Mouse (Mus musculus) neural tube, embryonic 10.5 days (tissue): ENCODE measurements around the gene Atxn7.
"Not testable (repeated sequence)": the region's sequence is repeated elsewhere in the genome, so short reads cannot be mapped to it uniquely, and the experiment has no call there.

ENCODE experiments used
- DNase-seq: peaks from one replicate; pipeline ENCODE4 v3.0.0-alpha.2; 2017; ENCODE audit warnings: low spot score; ENCODE audit errors: extremely low spot score

Gene Atxn7

DNA sequence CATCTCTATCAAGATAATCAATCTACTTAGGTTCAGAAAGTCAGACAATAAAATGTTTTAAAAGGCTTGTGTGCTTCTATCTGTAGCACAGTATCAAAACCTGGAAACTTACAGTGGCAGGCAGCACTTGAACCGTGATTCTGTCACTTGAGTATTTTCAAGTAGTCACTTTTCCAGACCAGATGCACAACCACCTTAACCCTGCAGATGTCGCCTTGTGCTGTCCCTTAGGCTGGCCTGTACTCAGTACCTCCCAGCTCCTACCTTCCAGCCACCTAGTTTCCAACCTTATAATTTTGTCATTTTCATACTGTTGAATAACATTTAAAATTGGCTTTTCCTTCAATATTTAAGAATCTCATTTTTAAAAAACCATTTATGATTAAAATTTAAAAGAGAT is 20.9 kb downstream of the Atxn7 start:
- DNase-seq = no peak

DNA sequence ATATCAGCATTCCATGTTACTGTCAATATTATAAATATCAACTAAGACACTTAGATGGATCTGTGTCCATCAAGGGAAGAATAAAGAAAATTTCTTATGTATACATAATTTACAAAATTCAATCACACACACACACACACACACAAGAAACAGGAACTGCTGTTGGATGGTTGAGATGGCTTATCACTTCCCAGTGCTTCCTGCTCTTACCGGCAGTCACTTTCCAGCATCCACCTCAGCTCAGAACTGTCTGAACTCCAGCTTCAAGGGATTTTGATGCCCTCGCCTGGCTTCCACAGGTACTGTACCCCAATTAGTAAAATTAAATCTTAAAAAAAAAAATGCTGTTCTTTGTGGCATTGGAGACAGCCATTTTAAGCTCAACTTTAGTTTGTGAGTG is 27.2 kb downstream of the Atxn7 start:
- no peak for DNase-seq

DNA sequence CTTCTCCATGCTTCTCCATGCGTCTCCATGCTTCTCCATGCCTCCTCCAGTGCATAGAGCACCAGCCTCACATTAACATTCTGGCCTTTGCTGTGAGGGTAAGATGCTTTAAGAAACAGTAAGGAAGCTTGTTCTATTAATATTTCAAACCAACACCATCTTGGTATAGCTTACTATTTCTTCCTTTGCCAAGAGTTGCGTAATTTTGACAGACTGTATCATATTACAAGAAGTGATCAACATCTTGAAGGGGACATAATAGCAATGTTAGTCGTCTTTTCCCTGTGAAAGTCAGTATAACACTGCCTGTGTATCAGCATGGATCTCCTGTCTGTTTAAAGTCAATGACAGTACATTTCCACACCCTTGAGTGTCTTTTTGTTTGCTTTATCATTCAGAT is 29.5 kb downstream of the Atxn7 start:
- DNase-seq = no peak

DNA sequence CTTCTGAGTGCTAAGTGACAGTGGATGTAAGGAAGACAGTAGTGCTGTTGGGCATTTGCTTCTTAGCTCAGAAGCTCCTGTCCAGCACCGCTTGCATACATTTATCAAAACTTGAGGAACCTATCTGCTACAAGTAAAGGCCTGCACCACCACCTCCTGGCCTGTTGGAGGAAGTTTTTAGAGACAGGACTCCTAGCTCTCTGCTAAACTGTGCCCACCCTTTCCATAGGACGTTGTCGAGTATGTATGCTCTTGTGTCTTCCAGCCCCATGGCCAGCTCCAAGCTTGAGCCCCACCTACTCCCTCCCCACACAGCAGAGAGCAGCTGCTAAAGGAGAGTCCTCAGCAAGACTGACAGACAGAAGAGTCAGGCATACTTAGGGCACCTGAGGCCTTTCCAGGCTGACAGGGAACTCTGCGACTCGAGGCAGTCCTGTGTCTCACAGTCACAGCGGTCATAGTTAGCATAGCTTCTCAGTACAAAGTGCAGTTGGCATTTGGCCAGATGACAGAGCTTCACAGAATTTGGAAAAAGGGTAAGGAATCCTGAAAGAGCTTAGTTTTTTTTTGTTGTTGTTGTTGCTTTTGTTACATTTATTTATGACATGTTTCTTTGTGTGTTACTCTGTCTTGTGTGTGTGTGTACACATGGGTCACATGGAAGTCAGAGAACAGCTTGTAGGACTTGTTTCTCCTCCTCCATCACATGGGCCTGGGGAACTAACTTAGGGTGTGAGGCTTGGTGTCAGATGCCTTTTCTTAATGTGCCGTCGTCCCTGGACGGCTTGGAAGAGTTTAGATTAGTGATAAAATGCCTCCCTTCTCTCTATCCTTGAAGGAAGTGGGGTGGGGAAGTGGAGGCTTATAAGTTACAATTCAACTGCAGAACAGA is 34.2 kb downstream of the Atxn7 start:
- no peak for DNase-seq

DNA sequence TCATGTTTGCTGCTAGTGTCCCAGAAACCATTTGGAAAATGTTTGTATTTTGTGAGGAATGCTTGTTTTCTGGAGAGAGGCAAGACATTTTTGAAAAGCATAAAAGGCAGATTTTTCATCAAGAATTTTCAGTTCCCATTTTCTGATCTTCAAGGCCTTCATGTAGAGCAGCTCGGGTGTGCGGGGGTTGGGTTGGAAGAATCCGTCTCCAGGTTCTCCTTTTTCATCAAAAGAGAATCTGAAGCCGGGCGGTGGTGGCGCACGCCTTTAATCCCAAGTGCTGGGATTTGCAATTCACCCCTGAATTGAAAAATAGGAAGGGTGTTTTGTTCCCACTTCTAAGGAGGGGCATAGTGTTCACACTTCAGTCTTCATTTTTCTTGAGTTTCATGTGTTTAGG is 41.5 kb downstream of the Atxn7 start:
- DNase-seq = no peak

DNA sequence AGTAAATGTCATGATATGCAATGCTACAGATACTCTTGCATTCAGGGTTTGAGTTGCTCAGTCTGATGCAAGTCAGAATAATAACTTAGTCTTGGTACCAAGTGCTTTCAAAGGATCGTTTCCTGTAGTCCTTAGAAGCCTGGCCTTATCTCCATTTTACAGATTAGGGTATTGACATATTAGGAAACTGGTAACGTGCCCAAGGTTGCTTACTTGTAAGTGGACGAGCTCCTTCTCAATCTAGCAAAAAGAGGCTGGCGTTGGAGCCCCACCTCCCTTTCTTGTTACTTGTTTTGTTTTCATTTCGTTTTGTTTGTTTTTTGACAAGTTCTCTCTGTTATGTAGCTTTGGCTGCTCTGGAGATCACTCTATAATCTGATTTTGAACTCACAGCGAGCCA is 48.5 kb downstream of the Atxn7 start:
- DNase-seq = no peak

DNA sequence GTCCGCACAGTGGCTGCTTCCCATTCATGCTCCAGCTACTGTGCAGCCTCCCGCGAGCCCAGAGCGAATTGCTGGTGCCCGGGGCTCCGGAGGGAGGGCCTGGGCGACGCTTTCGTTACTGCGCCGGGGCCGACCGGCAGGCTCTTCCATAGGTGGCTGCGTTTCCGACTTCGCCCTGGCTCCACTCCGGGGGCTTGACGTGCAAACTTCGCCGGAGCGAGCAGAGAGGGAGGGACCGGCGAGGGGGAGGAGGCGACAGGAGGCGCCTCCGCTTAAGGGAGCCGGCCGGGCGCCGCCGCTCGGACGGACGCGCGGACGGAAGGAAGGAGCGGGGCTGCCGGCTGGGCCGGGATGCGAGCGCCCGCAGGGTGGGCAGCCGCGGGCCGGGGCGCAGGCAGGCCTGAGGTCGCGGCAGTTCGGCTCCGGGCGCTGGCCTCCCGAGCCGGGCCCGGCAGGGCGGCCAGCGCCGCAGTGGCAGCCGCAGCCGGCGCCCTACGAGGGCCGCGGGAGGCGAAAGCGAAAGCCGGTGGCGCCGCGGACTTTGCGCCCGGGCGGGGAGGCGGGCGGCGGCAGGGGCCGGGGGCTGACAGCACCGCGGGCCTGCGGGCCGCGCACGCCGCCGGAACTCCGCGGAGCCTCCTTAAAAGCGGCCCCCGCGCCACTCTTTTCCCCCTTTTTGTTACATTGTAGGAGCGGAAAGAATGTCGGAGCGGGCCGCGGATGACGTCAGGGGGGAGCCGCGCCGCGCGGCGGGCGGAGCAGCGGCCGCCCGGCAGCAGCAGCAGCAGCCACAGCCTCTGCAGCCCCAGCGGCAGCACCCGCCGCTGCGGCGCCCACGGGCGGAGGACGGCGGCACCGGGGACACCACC is 51.4 kb downstream of the Atxn7 start:
- peak; percentile 83 for DNase-seq

DNA sequence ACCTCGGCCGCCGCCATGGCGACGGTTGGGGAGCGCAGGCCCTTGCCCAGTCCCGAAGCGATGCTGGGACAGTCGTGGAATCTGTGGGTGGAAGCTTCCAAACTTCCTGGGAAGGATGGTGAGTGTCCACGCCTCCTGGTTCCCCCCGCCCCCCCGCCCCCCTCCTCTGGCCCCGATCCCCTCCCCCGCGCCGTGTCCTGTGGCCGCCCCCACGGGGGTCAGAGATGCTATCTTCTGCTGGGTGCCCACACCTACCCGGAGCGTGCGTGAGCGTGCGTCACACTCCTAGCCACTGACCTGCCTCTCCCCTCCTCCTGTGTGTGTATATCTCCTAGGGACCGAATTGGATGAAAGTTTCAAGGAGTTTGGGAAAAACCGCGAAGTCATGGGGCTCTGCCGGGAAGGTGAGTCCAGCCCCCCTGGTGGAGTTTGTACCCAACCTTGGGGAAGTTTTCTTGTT is 52.0 kb downstream of the Atxn7 start:
- no peak for DNase-seq

DNA sequence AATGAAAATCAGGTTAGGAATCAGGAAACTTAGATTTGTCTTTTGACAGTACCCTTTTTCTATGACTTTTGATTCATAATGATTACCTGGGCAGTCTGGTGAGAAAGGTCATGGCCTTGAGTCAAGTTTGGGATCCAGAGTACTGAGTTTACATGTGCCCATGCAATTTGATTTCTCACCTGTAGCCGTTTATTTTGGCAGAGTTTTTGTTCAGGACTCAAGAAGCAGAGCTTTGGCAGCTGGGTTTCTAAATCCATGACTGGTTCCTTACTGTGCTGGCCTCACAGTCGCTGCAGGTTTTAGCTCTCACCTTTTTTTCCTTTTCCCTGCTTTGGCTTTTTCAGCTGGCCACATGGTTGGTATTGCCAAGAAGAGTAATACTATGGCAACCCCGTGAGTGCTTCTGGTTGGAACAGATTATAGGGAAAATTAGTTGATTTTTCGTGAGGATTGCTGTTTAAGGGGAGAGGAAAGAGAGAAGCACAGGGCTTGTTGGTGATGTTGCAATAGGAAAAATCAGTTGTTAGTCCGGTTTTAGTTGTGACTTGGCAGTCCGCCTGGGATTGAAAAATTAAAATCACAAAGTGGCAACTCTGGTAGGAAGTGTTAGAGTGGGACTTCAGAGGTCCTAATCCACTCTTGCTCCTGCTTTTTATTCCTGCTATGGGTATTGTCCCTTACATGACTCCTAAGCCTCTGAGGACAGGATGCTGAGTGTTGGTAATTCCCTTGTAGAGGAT is 53.6 kb downstream of the Atxn7 start:
- no peak for DNase-seq

DNA sequence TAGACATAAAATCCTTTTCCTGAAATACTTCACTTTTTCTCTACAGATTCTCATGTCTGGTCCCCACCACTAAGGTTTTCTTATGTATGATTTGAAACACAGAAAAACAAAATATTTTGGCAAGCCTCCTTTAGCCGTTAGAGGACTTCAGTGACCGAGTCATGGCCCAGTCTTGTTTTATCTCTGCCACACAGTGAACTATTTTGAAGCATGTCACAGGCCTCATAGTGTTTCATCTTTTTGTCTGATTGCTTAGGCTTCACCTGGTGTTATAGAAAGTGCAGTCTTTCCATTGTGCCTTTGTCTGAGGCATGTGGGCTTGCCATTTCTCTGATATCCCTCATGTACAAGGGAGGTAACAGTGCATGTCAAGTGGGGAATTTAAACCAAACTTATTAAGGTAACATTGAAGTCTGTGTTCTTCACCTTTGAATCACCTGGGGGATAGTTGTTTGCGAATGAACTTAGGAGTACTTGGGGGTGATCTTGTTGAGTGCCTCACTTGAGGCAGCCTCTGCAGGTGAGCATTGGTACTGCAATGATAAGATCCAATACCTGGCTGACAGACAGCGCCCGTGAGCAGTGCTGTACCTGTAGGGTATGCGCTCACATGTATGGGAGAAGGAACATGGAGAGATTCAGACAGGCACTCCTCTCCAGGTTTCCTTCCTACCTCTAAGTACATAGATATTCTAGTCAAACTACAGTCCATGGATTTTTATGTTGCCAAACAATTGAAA is 58.1 kb downstream of the Atxn7 start:
- no peak for DNase-seq

DNA sequence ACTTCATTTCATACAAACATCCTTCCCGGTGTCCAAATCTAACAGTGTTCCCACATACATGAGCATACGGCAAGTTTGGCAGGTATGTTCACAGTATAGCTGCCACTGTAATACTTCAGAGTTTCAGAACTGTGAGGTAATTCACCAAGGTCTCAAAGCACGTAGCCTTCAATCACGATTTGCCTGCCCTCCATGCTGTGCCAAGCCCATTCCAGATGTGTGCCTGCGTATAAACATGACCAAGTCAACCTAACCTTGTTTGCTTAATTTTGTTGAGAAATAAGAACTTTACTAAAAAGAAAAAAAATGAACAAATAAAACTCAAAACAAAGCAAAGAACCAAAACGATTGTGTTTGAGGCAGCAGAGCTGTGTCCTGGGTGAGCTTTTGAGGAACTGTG is 60.0 kb downstream of the Atxn7 start:
- DNase-seq = no peak

DNA sequence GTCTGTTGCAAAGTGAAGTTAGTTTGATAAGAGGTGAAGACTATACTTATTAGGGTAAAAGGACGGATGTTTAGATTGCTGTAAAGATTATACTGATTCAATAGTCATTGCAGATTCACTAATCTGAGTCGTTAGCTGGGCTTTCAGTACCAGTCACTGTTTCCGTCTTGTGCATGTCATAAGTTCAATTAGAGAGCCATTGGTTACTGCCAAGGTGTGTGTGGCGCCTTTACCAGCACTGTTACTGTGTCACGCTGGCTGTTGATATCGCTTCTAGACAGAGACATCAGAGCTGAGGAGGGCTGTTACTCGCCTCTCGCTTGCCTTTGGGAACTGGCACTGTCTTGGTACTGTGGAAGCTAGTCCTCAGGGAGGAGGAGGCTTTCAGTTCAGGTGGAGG is 64.6 kb downstream of the Atxn7 start:
- no peak for DNase-seq

DNA sequence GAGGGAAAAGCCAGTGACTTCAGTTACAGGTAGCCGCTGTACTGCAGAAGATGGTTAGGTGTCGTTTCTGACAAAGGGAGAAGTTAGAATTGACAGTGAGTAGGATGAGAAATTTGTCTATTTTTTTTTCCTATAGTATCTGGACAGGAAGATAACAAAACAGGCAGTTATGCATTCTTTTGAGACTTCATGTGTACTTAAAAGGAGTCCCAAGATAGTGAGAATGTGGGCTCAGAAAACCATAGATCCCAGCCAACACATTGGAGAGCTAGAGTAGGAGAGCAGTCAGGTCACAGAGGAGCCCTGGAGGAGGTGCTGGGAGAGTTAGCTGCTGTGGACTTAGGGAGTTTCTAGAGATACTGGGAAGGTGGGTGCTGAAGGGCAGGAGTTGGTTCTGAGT is 69.4 kb downstream of the Atxn7 start:
- no peak for DNase-seq

DNA sequence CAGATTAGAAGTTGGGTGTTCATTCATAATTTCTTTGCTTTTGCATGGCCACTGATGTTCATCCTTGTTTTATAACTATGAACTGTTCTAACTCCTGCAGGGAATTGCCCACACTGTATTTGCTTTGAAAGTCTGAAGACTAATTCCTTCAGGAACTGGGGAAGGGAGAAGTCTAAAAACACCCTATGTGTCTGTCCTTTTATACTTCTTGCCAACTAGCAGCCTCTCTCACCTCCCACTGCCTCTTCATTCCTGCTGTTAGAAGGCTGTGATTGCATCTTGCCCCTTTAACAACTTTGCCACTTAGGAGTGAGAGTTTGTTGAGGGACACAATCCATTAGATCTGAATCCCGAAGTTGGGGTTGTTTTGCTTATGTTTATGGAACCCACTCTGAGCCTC is 71.6 kb downstream of the Atxn7 start:
- DNase-seq = no peak

DNA sequence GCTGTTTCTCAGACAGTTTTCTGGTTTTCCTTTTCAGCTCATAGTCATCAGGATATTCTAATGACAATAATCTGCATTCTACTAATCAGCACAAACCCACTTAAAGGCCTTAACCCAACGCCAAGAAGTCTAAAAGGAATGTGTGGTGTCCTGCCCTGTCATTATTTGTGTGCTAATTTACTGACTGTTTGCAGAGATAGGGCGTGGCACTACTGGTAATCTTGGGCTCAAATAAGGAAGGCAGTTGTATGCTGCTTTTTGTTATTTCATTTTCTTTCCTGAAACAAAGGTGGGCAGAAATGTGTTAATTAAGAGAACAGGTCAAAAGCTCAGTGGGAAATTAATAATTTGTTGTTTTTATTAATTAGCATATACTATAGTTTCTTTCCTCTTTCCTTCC is 75.1 kb downstream of the Atxn7 start:
- DNase-seq = no peak

DNA sequence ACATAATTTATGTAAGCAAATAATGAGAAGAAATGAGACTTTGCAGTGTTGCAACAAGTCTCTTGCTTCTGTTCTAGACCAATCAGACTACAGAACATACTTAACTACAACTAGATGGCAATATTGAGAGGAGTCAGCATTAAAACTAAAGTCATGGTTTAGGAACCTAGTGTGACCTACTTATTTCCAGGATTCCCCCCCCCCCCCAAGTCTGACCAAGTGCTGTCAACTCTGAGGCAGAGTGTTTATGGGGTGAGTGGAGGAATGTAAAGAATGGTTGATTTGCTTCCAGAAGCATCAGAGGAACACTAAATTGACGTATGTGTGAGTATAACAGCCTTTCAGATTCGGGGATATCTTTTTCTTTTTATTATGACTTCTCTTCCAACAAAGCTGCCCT is 77.0 kb downstream of the Atxn7 start:
- DNase-seq = no peak

DNA sequence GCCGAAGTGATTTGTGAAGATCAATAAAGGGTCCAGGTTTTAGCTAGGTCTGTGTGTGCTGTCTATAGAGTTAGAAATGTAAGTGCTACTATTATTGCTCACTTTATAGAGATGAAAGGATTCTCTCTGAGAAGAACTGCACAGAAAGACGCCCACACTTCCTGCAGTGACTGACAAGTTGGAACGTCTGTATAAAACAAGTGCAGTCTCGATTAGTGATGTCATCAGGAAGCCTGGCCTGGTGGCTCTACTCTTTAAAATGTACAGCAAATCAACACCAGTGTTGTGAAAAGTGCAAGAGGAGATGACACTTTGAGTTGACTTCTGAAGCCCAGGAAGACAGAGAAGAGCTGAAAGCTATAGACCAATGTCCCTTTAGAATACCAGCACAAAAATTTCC is 81.1 kb downstream of the Atxn7 start:
- no peak for DNase-seq

DNA sequence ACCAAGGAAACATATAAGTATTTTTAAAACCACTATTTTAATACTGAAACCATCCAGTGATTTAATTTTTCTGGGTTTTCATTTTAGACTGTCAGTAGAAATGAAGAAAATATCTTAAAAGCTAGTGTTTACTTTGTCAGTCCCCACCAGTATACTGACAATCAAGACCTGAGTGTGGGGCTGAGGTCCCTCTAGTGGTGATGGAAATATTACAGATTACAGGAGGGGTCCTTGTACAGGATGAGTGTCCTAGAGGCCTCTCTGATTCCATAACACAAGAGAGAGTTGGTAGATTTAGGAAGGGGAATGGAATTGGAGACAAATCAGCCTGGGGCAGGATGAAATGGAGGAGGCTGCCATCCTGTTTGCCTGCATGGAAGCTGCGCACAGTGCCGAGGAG is 93.1 kb downstream of the Atxn7 start:
- no peak for DNase-seq

DNA sequence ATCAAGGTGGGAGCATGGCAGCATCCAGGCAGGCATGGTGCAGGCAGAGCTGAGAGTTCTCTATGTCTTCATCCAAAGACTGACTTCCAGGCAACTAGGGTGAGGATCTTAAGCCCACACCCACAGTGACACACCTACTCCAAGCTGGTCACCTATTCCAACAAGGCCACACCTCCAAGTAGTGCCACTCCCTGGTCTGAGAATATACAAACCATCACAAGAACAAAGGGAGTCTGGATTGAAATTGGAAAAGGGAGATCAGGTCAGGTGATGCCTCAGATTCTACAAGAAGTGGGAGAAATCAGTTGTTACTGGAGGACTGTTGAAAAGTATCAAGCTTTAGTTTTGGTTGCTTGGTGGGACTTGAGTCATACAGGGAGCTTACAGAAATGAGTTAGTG is 98.4 kb downstream of the Atxn7 start:
- DNase-seq = not testable (repeated sequence)

DNA sequence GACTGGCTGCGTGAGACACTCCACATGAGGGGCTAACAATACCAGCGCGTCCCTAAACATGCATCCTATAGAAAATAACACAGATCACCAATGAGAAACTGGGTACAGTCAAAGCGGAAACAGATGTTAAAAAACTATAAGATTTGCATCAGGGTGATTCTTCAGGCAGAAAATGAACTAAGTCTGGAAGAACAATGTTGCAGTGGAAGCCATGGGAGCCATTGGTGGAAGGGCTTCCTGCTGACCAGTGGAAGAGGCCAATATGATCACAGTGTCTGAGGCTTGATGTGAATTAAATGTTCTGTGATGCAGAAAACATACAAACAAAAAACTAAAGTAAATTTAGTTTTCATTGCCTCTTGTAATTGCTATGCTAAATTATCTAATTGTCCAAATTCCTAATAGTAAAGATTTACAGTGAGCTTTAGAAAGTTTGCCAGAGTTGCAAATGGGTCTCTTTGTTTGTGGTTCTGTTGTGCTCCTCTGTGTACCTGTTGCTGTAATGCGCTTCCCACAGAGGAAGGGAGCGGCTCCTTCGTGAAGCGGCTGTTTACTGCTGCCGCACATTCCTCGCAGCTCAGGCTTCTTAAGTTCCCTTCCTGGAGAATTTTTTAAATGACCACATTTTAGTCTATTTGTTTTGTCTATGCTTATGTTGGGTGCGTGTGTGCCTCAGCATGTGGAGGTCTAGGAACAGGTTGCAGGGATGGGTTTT is 101.4 kb downstream of the Atxn7 start:
- no peak for DNase-seq
